15 mouse cellular contexts compared by ENCODE assay signal in genomic region chr12:99637986-99638385, GRCm38 (mm10).
"Had no signal": no experiment of that assay in that cellular context is flagged by ENCODE, and none has a peak within 500 bp of the region (broad histone marks: within the 10 kb centered on the region; RNA-seq: fewer than 3 reads in every experiment).

No protein-coding gene starts in this region.

- H3K36me3 ChIP-seq: kidney, embryonic 15.5 days; limb, embryonic 10.5 days; limb, embryonic 13.5 days; midbrain, embryonic 13.5 days had no signal

- DNase-seq: kidney, adult 11 months; kidney, adult 8-10 months; kidney, postnatal 10 days; kidney, postnatal 36 days; layer of hippocampus, postnatal 36 days; liver, postnatal 0 days; lung, embryonic 14.5 days; thymus, postnatal 25 days had no signal

- H3K4me3 ChIP-seq: kidney, embryonic 15.5 days; limb, embryonic 10.5 days; limb, embryonic 13.5 days; midbrain, embryonic 13.5 days had no signal

- ATAC-seq: liver, postnatal 0 days; lung, postnatal 0 days; midbrain, embryonic 13.5 days had no signal

- H3K4me2 ChIP-seq: kidney, embryonic 15.5 days; limb, embryonic 13.5 days; lung, embryonic 14.5 days; midbrain, embryonic 13.5 days had no signal

- H3K27me3 ChIP-seq: limb, embryonic 13.5 days; midbrain, embryonic 13.5 days had no signal

- H3K27ac ChIP-seq: kidney, embryonic 15.5 days; limb, embryonic 10.5 days; limb, embryonic 13.5 days; liver, embryonic 14.5 days; macrophage; midbrain, embryonic 13.5 days had no signal

- H3K9ac ChIP-seq: kidney, embryonic 15.5 days; limb, embryonic 13.5 days; liver, embryonic 14.5 days; liver, postnatal 0 days; lung, embryonic 14.5 days; midbrain, embryonic 13.5 days had no signal
